Mouse (Mus musculus) stomach, embryonic 14.5 days (tissue): ENCODE results near the gene Gm1113. TPM values are rescaled to one million over a fixed set of nuclear protein-coding genes. Genes with fewer than 3 reads are reported as not detected.

Experiments
- polyA plus RNA-seq: library from polyadenylated mRNA; unstranded; fragments of >200 nt; fragmentation: Nextera tagmentation; extraction: Ambion mirVana; gene quantifications from 2 replicates; pipeline ENCODE4 v1.2.1, GENCODE M21; 2014

The Gm1113 gene
- polyA plus RNA-seq, 1 experiment from 2014 or later, result not detected

Other genes with a start within 250 kb of the Gm1113 start
- 12.7 and 13.8 TPM in 2 replicates for gene Cdon, start 97.1 kb downstream of the Gm1113 start, polyA plus RNA-seq
- gene Ddx25, start 40.3 kb upstream of the Gm1113 start, polyA plus RNA-seq, result 2.8 TPM in 2 replicates
- 22.1 and 23.9 TPM in 2 replicates for gene Pus3, start 40.3 kb upstream of the Gm1113 start, polyA plus RNA-seq
- gene Pate2, start 52.0 kb upstream of the Gm1113 start, polyA plus RNA-seq, result 0.51 and 0.69 TPM in 2 replicates
- gene Hyls1, start 52.1 kb upstream of the Gm1113 start, polyA plus RNA-seq, result 15.1 and 17.4 TPM in 2 replicates
- gene Pate4, start 93.7 kb upstream of the Gm1113 start, polyA plus RNA-seq, result not detected in 2 replicates
- gene Pate3, start 129.9 kb upstream of the Gm1113 start, polyA plus RNA-seq, result not detected in 2 replicates
- gene Pate1, start 169.1 kb upstream of the Gm1113 start, polyA plus RNA-seq, result not detected in 2 replicates
- gene Gm17677, start 222.8 kb upstream of the Gm1113 start, polyA plus RNA-seq, result not detected in 2 replicates